ENCODE assay signal across 7 mouse cellular contexts in the genomic region with DNA sequence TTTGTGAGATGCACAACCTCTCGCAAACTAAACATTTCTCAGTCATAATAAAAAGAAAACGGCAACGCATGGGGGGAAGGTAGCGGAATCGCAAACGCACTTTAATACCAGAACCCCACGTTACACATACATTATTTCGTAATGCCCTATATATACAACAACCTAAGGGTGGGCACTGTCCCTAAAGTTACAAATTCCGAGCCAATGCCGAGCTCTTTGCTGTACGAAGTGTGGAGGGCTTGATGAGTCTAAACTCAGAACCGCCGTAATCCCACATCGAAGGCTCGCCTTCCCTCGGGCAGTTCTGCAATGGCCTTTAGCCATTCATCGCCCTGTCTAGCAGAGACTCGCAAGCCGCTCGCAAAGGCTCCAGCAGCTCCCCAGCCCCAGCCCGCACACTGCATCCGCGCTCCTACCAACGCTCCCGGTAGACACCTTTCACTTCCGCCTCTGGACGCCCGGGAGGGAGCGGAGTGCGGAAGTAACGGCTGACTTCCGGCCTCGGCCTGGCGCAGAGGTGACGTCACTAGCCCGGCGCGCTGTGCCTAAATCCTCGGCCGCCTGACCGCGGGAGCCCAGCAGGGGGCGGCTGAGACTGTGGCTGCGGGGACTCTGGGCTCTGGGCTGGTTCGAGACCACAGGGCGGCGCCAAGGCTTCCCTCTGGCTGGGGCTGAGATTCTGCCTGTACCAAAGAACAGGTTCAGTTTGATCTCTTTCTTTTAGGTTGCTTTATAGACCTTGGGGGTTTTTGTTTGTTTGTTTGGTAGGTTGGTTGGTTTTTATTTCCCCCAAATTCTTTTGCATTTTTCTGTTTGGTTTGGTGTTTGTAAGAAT. TPM values are rescaled to one million over a fixed set of nuclear protein-coding genes. Genes with fewer than 3 reads are reported as not detected.
DNase-seq lines count a peak whose midpoint lies in the region; ATAC-seq lines count a peak whose summit lies in the region.
"Not testable (repeated sequence)": the region's sequence is repeated elsewhere in the genome, so short reads cannot be mapped to it uniquely, and the experiment has no call there.

A gene (minus strand): TSS at position 475 of the 835 bp plus-strand sequence.

- intact Hi-C loops in gastrocnemius, postnatal 36 days (cut with DNase I), result loop anchor here (2.0 kb wide), 1 partner anchor 297 kb away; no protein-coding TSS in a partner anchor

- peak; percentile 22 for DNase-seq in adrenal gland, adult 8-10 months
- DNase-seq in embryo, embryonic 9.5 days (ENCODE audit: extremely low spot score), result peak; percentile 27
- DNase-seq in gastrocnemius, postnatal 36 days, result peak; percentile 6 to 29
- peak; percentile 31 to 50 for DNase-seq in left cerebral cortex, adult 9 months (ENCODE audit: low spot score in 2 of 2)
- peak; percentile 10 to 16 for DNase-seq in right cerebral cortex, adult 2 months (ENCODE audit: low spot score in 2 of 2)

- peak; percentile 99 for ATAC-seq in inflammation-experienced regulatory T-cells, adult 6 months

- not testable (repeated sequence) for H3K36me3 ChIP-seq in macrophage (ENCODE audit: inconsistent target)

- WGBS in macrophage (ENCODE audit: missing documents), result no CpG with 5 or more reads among the region's 47 CpGs

- not testable (repeated sequence) for H3K27ac ChIP-seq in macrophage

- peak within 1 kb of the TSS; percentile 62 for H3K4me3 ChIP-seq in macrophage (ENCODE audit: inconsistent target)

- peaks cover 10% of the 10 kb centered on the region; the same call in 1 of the 2 replicates for H3K79me2 ChIP-seq in macrophage (ENCODE audit: inconsistent target)

RNA-seq across cellular contexts. Expression of the gene that starts here (rescaled TPM):
- 10 to 100 TPM in 1 of 4 experiments, 1 to 10 TPM in 3; 6.4 to 11.1 (median 7.9) TPM for total RNA-seq in adrenal gland, adult 8-10 months (2022)
- 1 to 10 TPM; 1.1 to 1.5 TPM for total RNA-seq in gastrocnemius, postnatal 36 days (2021)
- polyA plus RNA-seq in inflammation-experienced regulatory T-cells, adult 6 months (2017; shearing (Covaris generic)), result 10 to 100 TPM; 23.3 to 36.2 (median 33.8) TPM
- 10 to 100 TPM in 14 of 26 experiments, 1 to 10 TPM in 12; 1.9 to 30.0 (median 10.5) TPM for total RNA-seq in macrophage (2018; cell fraction: chromatin; rRNA removed)
- total RNA-seq in macrophage (2018; cell fraction: cytosol; rRNA removed), result 1 to 10 TPM in 25 of 26 experiments, under 1 TPM in 1; 0.94 to 6.6 (median 3.2) TPM
- 10 to 100 TPM in 16 of 26 experiments, 1 to 10 TPM in 10; 1.6 to 33.0 (median 11.4) TPM for total RNA-seq in macrophage (2018; cell fraction: nucleus; rRNA removed)
- 3.6 to 6.6 TPM (median 5.8 TPM) in 3 replicates for polyA plus RNA-seq in macrophage (2018)
